Mouse (Mus musculus) mature B cell (primary cell): Measurements from ENCODE around the gene B4galt3.
"Not testable (repeated sequence)": the region's sequence is repeated elsewhere in the genome, so short reads cannot be mapped to it uniquely, and the experiment has no call there.

Experiments used
- in situ Hi-C: fragments of 300-500 bp; cut with MboI; formaldehyde crosslinking; loops from 2 replicates; pipeline ENCODE4 v1.14.3; 2019

The B4galt3 gene

DNA sequence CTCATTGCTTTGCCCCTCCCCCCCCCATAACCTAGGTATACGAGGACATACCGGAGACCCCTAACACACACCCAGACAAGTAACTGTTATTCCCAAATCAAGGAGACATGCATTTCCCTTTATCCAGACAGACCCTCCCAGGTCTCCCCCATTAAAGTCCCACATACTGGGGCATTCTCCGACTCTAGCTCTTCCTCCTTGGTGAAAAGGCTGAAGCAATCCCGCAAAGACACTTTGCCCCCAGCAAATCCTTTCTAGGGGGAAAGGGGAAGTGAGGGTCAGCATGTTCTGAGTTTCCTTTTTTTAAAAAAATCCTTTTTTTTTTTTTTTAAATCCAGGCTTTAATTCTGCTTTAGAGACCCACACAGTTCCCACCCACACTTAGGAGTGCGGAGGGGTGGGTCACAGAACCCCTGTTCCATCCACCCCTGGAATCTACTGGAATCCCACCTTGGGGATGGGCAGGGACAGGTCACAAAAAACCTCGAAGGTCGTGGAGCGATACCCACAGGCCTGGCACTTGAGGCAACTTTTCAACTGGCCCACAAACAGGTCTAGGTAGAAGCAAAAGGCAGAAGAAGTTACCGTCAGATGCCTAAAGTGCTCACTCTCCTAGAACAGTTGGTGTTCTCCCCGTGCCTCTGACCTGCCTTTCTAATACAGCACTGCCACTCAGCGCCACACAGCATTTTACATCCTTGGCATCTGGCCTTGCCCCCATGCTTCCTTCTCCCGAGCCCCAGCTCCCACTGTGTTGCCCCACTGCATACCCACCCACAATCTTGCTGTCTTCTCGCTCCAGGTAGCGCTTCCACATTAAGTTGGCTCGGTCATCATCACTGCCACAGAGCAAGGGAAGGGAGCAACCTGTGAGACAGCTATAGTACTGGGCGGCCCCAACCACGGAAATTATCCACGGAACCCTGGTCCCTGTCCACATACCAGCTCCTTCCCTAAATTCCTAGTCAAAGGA lies 13.3 kb downstream of the B4galt3 start:
- in situ Hi-C loops: no loop called here

DNA sequence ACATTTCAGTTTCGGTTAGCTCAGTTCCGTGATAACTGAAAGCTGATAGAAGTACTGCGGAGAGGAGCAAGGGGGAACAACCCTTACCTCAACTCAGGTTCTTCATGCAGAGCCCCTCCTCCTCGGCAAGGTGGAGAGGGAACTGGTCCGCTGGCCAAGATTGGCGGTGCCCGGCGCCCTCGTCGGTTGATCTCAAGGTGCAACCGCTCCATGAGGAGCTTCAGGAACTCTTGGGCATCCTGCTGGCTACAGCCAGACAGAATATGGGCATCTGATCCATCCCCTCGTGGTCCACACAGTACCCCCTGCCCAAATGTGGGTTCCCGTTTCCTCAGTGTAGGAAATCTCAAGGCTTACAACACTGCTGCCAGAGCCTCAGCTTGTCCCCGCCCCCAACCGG lies 14.4 kb downstream of the B4galt3 start:
- in situ Hi-C loops: no loop called here

DNA sequence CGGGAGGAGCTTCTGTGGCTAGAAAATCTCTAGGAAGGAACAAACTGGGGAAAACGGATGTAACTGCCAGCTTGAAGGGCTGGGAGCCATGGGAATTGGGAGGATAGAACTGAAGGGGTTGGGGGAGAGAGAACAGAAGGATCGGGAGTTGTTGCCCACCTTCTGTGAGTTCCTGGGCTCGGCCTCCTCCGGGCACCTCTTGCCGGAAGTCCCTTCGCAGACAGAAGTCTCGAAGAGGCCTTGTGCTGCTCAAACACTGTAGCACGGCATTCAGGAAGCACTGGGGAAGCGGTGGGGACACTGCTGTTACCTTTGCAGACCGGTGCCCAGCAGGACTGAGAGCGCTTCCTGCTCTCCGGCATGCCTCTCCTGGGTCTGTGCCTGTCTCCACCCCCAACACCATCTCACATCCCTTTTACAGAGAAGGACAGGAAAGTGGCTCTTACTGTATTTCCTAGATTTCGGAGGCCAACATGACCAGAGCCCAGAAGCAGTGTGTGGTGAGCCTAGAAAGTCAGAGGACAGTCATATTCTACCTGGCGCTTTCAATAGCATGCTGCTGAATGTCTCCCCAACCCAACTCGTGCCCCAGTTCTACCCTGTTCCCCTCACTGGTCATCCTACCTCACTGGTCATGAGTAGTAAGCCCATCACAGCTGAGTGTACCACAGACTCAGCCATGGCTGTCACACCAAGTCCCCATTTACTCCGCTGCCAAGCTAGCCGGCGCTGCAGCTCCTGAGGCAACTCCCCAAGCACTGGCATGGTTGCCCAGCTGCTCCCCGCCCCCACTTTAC lies 15.2 kb downstream of the B4galt3 start:
- in situ Hi-C loops: no loop called here

DNA sequence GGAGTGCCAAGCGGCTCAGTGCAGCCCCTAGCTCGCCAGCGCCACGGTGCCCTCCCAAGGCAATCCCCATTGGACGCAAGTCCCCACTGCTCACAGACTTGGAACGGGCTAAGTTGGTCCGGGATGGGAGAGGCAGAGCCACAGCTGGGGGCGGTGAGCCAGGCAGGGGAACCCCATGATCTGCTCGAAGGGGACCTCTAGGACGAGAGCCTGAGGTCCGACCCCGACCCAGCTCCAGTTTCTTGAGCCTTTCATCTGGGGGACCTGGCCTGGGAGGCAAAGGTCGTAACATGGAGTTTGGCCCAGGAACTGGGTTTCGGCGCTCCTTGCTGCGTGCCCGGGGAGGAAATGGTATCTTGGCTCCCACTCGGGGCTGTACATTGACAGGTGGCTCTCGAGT lies 16.4 kb downstream of the B4galt3 start:
- in situ Hi-C loops: no loop called here

DNA sequence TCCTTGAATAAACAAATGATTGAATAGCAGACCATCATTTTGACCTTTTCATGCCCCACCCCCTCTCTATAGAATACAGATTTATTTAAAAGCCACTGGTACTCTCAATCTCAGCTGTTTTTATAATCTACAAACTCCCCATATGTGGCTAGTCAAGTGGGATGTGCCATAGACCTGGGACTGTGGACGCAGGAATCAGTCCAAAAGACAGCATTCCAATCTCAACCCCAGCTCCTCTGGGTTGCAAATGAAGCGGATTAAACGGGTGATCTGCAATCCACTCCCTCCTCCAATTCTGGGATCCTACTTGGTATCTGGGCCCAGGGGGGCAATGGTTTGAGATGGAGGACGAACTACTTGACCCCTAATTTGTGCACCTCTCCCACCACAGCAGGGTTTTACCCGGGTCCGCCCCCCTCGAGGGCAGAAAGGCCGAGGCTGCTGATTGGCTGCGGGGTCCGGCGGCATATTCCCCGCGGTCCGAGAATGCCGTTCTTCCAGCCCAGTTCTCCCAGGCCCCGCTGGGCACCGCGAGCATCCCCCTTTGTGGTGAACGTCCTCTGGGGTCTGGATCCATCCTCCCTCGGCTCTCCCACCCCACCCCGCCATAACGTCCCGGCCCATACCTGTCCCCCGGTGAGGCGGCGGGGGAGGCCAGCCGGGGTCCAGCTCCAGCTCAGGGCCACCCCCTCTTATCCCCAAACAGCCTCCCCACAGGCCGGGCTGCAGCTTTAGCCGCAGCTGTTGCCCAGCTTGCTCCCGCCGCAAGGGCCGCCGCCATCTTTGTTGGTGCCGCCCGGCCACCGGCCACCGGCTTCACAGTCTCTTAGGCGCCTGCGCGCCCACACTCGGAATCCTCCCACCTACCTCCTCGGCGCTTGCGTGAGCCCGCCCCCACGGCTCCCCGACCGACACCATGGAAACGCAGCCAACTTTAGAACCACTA lies 17.3 kb downstream of the B4galt3 start, which contains the start of gene Usp21:
Gene Usp21, minus strand, starts transcription at position 856 of the 946 bp plus-strand sequence.
- in situ Hi-C loops: no loop called here

DNA sequence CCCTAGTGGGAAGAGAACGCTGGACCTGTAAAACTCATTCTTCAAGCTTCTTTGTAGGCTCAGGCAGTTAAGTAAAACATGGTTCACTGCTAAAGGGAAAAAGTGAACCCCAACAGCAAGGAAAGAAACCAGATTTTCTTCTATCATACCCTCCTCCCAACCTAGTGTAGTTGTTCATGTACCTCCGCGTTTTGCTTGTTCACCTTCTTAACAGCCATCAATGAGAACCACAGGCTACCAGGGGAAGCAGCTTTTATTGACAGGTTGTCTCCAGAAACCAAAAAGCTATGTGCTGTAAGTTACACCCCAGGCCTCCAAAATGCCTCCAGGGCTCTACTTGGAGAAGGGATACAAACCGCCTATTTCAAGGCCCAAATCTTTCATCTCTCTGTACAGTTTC lies 18.2 kb downstream of the B4galt3 start:
- in situ Hi-C loops: no loop called here

DNA sequence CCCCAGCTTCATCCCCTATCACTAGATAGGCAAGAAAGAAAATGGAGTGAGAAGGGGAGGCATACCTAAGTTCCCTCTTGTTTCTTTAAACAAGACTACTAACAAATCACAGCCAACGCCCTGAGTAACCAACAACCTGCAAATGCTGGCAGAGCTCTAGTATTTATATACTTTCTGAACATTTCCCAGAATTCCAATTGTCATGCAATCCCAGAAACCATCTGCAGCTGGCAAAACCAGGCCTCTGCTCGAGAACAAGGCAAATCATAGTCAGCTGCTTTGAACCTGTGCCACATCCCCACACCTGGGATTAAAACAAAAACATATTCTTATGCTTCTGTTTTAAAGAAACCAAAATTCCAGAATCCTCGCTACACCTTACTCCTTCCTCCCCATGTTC lies 23.2 kb downstream of the B4galt3 start:
- in situ Hi-C loops: no loop called here

DNA sequence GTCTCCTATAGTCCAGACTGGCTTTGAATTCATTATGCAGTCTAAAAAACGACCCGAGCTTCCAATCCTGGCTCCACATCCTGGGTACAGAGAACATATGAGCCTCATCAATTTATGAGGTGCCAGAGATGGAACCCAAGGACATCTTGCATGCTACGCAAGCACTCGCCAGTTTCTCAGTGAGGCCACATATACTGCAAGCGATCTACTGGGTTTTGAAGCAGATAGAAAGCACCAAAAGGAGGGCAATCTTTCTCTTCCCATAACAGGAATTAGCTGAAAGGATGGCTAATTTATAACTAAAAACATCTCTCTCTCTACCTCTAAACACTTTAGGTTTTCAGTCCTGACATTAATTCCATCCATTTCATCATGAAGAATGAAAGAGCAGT lies 23.8 kb downstream of the B4galt3 start:
- in situ Hi-C loops: no loop called here

DNA sequence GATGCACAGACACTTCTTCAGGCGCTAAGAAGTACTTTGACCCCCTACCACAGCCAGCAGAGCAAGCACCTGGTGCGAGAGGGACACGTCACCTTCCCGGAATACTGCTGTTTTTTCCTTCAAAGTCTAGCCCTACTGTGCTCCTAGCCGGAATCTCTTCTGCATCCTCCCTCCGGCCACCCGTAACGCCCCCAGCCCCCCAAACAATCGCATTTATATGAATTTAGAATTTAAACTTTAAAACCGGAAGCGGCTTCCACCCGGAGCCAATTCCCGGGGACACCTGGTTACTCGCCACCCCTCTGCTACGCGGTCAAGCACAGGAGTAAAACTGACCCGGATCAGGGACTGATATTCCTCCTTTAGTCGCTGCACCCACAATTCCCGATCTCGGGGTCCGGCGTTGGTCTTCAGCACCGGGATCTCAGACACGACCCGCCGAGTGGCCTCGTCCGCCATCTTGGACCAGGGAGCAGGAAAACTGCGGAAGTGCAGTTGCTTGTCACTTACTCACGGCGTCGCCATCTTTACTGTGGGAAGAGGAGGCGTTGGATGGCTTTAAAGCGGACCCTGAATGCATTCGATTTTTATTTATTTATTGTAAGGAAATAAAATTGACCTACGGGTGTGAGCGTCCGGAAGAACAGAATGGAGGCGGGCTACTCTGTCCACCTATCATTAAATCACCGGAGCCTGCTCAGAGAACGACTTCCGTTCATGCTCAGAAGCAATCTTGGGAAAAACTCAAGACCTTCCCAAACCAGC lies 24.4 kb downstream of the B4galt3 start, which contains the start of gene Ufc1:
Gene Ufc1, minus strand, starts transcription at position 727 of the 765 bp plus-strand sequence.
- in situ Hi-C loops: no loop called here

DNA sequence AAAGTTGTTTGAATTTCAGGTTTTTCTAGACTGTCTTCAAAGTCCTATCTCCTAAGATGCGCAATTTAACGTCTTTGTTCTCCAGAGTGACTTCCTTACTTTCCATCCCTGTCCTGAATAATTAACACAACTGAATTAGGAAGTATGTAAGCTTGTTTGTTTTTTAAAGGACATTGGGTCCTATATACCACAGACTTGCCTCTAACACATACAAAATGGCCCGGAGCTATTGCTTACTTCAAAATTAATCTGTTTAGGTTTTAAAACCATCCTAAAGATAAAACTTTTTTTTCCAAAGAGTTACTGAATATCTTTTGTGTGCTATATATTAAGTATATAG lies 24.9 kb downstream of the B4galt3 start:
- in situ Hi-C loops: no loop called here

DNA sequence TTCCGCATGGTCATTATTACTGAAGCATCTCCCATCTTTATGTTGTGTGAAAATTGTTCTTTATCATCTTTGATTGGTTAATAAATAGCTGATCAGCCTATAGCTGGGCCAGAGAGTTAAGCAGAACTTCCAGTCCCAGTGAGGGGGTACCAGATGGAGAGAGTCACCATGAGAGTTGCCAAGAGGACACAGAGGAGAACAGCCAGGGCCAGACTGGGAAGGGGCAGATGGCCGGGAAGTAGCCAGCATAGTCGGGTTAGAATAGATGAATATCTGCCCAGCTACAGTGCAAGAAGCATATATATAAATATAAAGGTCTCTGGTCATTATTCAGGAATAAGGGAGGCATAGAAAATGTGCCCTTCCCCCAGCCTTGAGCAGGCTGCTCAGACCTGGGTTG lies 28.1 kb downstream of the B4galt3 start:
- in situ Hi-C loops: no loop called here

DNA sequence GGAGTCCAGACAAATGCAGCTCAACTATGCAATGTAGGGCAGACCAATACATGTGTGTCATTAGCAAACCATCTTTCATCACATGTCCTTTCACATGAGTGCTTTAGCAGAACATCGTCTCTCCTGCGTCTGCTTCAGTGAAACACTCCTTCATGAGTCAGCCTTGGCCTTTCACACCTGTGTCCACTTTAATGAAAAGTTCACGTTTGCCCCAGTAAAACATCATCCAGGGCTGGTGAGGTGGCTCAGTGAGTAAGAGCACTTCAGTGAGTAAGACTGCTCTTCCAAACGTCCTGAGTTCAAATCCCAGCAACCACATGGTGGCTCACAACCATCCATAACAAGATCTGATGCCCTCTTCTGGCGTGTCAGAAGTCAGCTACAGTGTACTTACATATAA lies 36.0 kb downstream of the B4galt3 start:
- in situ Hi-C loops: not testable (repeated sequence)

DNA sequence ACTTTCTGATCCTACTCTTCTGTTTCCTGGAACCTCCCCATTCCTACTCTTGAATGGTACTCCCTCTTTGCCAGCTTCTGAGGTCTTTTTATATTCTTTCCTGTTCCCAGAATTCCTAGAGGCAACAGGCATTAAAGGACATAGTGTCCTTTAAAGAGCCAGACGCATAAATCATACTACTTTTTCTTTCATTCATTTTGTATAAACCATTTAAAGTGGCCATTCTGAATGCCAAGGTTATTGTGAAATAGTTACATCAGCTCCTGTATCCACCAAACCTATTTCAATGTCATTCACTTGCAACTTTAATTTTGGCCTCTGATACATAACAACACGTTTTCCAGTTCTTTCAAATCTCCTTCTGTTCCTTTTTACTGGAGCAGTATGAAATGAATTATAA lies 39.2 kb downstream of the B4galt3 start:
- in situ Hi-C loops: no loop called here

DNA sequence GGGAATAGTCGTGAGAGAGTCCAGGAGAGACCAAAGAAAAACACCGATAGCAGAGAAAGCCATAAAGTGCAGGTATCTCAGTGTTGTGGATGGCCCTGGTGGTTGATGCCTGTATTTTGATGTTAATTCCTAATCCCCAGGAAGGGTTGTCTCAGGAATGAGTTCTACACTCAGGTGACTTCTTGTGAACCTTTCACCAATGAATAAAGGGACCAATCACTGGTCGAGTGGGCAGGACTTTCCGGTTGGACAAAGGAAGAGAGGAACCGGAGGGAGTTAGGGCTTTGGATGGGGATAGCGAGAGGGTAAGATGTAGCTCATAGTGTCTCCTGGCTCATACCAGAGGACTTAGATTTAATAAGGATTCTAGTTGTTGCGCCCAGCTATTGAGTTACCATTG lies 49.6 kb downstream of the B4galt3 start:
- in situ Hi-C loops: no loop called here

DNA sequence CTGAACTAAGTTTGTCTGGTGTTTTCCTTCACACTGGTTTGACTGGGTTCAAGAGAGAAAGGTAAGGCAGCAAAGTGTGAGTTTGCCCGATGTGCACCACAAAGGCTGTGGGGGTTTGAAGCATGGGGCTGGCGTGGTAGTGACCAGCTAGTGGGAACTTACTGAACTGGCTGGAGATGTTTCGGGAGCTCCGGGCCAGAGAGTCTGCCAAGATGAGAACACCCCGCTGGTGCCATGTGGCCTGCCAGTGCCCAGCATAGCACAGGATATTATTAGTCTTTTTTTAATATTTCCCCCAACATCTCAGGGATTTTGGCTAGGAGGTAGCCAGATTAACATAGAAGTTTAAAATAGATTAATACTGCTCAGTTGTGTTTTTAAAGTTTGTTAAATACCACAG lies 50.0 kb downstream of the B4galt3 start:
- in situ Hi-C loops: no loop called here

DNA sequence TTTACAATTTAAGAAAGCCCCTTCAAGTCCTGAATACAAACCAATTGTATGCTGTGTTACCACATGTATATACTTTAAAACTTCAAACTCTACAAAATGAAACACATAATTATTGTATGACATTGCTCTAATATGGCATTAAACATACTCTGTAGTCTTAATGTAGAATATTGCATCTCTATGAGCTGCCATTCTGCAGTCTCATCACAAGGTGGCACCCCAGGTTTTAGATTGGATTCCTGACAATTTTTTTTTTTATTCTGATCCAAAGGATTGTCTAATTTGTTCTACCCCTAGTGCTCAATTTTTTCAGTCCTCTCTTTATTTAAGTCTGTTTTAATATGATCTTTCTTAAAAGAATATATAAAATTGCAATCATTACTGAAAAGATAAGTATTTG lies 51.3 kb downstream of the B4galt3 start:
- in situ Hi-C loops: no loop called here

DNA sequence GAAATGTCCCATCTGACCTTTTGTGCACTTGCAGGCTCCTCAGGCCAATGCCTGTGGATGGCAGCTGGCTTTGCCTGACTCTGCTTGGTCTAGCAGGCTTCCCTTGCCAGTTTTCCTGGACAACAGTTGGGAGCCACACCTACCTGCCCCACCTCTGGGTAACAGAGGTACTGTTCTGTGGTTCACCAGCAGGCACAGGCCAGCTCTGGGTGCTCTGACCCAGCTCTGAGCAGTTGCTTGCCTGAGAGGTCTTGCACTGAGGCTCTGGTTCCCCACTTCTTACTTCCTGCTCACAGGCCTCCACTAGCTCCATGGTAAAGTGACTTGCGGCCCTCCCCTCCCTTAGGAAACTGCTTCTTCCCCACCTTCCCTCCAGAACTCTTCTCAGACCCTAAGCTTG lies 51.9 kb downstream of the B4galt3 start:
- in situ Hi-C loops: no loop called here

DNA sequence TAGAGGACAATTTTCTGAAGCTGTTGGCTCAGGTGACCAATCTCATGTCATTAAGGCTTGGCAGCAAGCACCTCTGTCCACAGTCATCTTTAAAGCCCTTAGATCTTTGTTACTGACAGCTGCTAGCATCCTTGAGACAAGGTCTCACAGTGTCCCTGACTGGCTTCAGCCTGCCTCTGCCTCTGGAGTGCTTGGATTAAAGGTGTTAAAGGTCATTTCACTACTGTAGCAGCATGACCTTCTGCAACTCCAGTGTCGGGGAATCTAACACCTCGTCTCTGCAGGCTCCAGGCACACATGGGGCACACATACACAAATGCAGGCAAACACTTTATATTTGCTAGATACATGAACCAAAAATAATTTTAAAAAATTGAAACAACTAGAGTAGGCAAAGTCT lies 55.4 kb downstream of the B4galt3 start:
- in situ Hi-C loops: no loop called here
